Mouse (Mus musculus) mouse embryonic stem cell (cell line): ENCODE data around the gene Fbxl2.

ENCODE experiments used
- in situ Hi-C, 2 experiments: fragments of 300-500 bp; cut with MboI; formaldehyde crosslinking; loops; 1 replicate in 1 of 2; 3 replicates in 1 of 2; pipeline ENCODE4 v1.14.3; 2019 to 2020; ENCODE audit warnings: low sequenced_read_pairs in 2 of 2, low pct_unique_long_range_greater_than_20kb in 1 of 2, mixed read lengths in 1 of 2; ENCODE audit not compliant: unreplicated experiment in 1 of 2

The Fbxl2 gene

DNA sequence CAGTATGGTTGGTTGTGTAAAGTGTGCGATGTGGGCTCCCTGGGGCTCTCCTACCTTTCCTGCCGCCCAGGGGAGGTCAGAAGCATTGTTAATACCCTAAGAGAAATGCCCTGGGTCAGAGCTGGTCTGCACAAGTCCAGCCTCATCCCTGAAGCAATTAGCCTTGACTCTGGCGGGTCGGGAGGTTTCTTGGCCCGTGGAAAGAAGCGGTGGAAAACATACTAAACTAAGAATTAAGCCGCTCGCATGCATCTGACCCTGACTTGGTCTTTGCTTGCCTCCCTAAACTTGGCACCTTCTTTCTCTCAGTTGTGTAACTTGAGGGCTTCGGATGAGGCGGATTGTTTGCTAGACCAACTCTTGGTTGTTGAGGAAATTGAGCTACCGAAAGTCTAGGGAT is 113.5 kb downstream of the Fbxl2 start:
- in situ Hi-C loops = no loop called here

DNA sequence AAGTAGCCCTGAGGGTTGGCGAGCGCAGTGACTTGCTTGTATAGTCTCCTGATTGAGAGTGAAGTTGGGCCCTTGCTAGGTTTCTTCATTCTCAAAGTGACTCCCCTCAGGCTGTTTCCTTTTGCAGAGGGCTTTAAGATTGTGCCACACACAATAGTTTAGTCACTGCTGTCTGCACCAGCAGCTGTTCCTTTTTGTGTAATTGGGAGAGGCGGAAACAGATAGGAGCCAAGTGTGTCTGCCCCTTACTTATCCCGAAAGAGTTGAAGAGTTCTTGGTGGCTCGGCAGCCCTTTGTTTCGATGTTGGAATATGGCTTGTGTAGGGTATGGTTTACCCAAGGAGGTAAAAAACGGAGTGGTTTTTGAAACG is 113.9 kb downstream of the Fbxl2 start:
- in situ Hi-C loops = no loop called here

DNA sequence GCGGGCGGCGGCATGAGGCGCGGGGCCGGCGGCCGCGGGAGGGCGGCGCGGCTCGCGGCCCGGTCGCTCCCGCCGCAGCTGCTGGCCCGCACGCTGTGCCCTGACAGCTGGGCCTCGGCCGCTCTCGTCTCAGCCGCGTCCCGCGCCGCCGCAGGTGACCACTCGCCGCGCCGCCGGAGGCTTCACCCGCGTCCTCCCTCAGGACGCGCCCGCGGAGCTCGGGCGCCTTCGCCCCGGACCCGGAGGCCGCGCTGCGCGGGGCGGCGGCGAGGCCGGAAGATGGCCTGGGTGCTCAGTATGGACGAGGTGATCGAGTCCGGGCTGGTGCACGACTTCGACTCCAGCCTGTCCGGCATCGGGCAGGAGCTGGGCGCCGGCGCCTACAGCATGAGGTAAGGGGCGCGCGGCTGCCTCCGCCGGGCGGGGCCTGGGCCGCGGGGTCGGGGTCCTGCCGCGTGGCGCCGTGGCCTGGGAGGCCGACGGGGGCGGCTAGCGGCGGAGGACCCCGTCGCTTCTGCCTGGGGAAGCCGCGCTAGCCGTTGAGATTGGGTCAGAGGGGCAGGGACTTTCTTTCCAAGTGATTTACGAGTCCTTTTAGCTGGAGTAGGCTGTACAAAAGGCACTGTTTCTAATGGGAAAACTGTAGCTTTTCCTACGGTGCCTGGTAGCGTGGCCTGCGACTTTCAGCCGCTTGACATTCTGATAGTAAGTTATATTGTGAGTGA is 114.5 kb downstream of the Fbxl2 start:
- in situ Hi-C loops = no loop called here

DNA sequence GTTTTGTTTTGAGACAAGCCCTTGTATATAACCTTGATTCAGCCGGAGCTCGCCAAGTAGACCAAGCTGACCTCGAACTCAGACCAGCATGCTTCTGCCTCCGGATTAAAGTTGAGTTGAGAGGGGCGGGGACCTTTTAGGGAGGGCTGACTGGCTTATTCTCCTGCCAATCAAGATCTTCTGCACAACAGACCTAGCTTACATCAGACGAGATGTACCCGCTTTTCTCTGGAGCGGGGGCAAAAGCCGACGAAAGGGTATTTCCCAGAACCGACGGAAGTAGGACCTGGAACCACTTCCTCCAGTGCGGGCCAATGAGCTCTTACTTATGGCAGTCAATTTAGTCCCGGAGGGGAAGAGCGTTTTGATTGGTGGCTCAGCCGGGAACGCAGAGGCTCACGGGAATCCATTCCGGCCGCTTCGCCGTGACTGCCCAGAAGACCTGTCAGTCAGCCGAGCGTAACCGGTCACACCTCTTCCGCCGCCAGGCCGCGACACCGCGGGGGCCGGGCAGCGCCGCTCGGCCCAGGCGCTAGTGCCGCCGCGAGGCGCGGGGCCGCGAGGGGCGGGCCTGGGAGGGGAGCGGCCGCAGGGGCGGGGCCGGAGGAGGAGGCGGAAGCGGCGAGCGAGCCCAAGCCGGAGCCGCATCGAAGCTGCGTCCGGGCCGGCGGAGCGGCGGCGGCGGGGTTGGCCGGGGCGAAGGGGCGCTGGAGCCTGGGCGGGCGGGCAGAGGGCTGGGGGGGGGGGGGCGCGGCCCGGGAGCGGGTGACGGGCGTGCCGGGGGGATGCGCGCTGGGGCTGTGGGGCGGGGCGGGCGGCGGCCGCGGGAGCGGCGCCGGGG is 115.2 kb downstream of the Fbxl2 start, which contains the start of gene Ubp1:
Gene Ubp1, plus strand, starts transcription at position 401 of the 841 bp plus-strand sequence.
- in situ Hi-C loops = no loop called here

DNA sequence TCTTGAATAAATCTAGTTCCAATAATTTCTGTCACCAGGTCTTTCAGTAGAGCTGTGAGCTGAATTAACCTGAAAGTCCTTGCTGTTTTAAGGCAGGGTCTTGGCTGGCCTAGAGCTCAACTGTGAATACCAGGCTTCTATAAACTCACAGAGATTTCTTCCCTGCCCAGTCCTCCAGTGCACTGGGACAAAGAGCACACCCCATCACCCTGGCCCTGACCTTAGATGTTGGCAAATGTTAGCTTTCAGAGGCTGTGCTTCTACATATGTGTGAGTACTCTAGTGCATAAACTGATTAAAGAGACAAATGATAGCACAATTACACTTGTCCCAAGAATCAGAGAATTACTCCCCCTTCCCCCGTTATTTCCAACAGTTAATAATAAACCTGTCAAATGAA is 116.3 kb downstream of the Fbxl2 start:
- in situ Hi-C loops = no loop called here

DNA sequence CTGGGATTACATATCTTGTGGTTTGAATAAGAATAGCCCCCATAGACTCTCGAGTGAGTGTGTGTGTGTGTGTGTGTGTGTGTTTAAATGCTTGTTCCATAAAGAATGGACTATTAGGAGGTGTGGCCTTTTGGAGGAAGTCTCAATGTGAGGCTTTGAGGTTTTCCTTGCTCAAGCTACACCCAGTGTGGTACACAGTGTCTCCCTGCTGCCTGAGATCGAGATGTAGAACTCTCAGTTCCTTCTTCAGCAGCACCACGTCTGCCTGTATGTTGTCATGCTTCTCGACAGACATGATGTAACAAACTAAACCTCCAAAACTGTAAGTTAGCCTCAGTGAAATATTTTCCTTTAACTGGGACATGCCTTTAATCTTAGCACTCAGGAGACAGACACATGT is 117.4 kb downstream of the Fbxl2 start:
- in situ Hi-C loops = no loop called here

DNA sequence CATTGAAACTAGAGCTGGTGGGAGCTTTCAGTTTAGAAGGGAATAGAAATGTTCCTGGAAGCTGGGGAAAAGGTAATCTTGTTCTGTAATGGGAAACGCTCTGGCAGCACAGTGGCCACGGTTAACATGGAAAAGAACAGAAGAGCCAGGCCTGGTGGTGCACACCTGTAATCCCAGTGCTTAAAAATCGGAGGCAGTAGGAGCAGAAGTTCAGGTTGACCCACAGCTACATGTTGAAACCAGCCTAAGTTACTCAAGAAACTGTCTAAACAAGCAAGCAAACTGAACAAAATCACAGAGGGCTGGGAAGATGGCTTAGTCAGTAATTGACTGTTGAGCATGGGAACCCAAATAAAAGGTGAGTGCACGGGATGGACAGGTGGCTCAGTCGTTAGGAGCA is 121.1 kb downstream of the Fbxl2 start:
- in situ Hi-C loops = no loop called here

DNA sequence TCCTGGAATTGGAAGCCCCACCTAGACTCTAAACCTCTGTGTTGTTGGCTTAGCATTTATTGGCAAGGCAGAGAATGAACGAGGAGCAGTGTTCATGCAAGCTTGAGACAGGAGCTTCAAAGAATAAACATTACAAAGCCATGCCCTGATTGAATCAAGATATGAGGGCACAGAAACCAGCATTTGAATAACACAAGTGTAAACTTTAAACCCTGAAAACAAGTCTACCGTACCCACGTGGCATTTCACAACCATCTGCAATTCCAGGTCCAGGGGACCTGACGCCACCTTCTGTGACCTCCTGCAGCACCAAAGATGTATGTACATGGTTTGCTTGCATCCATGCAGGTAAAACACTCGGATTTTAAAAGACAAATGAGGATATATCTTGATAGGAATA is 123.3 kb downstream of the Fbxl2 start:
- in situ Hi-C loops = no loop called here

DNA sequence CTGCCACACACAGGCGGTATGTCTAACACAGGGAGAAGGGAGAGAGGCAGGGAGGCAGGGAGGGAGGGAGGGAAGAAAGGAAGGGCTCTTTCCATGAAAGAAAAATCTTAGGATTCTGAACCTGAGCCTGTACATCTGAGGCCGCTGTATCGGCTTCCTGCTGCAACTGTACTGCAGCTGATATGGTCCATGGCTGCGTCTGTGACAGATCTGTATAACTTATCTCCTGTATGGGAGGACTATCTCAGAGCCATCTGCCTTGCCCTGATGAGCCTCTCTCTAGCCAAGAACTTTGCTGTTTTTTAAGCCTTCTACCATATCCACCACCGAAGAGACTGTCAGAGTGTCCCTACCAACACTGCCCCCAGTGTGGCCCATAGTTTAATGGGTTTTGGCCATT is 130.2 kb downstream of the Fbxl2 start:
- in situ Hi-C loops = no loop called here
